Mouse (Mus musculus) adrenal gland, postnatal 4 days (tissue): ENCODE results near the gene Gm49373. TPM values are rescaled to one million over a fixed set of nuclear protein-coding genes. Genes with fewer than 3 reads are reported as not detected.

Experiments
- DNase-seq, 2 experiments: peaks; one replicate each; pipeline ENCODE4 v3.0.0; 2021 to 2022; ENCODE audit warnings: low spot score in 2 of 2, mixed read lengths in 2 of 2
- long read RNA-seq, 2 experiments: library from polyadenylated mRNA; stranded (forward); transcript quantifications; one replicate each; pipeline ENCODE4 v2.0.0; 2021
- total RNA-seq, 2 experiments: library from RNA; stranded (reverse); gene quantifications; 2 replicates each; pipeline ENCODE4 v1.2.3; 2021

Gm49373 gene
- under 1 TPM in 1 of 2 experiments, not detected in 1; 0.64 TPM for total RNA-seq
- long read RNA-seq, experiment 1, result 0 reads
- long read RNA-seq, experiment 2, result 0 reads

DNA sequence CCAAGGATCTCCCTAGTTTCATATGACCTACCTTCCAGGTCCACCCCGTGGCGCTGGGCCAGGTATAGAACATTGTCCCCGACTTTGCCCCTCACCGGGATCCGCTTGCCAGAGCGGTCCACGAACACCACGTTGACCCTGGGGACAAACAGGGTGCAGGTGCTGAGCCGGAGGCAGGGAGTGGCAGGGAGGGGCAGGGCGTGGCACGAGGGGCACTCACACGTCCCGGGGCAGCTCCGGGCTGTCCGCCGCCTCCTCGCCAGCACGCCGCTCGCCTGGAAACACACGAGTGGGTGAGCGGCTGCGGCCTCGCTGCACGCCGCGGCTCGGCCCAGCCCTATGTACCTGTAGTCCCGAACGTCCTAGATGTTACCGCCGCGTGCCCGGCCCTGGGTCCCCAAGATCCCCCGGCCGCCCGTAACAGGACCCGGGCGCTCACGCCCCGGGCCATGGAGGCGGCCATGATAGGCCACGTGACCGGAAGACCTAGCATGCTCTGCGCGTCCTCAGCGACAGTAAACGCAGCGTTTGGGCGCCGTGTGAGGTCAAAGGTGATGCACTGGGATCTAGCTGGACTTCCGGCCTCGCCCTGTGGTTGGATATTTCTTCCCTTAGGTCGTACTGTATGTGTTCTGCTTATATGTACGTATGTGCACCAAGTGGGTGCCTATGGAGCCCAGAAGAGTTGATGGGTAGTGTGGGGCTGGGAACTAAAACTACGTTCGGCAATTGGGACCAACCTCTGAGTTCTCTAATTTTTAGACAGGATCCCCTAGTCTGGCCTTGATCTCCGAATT, at the start of gene Gm49373, which contains the start of gene Fdx1l:
Gm49373 (minus strand) TSS at position 53 of the 797 bp plus-strand sequence.
Fdx1l (minus strand) TSS at position 571 of the 797 bp plus-strand sequence.
- DNase-seq, result peak; percentile 69 to 73

DNA sequence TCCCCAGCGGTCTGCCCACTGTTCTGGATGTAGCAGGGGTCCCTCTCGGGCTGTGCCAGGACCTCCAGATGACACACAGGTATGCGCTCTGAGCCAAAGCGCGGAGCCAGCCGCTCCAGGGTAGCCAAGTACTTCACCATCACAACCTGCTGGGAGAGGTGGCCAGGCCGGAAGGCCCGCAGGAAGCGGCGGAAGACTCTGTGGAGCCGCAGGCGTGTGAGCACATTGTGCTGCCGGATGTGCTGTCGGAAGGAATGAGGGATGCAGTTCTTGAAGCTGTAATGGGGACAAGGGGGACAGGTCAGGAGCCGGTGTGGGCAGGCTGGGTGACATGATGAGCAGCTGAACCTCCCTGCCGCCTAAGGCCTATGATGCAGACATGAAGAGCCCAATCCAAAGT, 48.6 kb upstream of the Gm49373 start:
- DNase-seq, result no peak

DNA sequence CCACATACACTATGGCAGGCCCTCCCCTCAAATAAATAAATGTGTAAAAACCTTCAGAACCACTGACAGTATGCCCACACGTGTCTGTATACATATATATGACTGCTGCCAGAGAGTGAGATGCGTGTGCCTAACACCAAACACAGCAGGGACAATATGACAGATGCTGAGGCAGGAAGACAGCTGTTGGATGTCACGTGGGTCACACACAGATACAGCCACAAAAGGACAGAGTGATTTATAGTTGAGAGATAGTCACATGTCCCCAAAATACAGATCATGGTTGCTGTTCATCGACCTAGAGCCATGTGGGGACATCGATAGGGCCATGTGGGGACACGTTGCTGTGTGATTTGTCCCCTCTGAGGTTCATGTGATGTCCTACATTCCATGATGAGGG, 44.2 kb upstream of the Gm49373 start:
- DNase-seq, result no peak

DNA sequence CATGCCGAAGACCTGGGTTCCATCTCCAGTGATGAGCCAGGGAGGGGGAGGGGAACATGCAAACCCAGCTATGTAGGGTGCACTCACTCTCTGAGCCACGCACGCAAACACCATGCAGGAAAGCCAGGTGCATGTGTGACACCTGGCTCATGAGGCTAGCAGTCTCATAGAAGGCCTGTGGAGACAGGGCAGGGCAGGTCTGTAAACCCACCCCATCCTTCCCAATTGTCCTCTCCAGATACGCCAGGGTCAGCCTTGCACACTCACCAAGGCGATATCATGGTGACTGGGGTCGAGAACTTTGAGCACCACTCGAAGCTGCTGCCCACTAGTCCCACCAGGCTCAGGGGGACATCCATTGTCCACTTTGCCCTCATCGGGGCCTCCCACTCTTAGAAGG, 42.2 kb upstream of the Gm49373 start:
- no peak for DNase-seq

DNA sequence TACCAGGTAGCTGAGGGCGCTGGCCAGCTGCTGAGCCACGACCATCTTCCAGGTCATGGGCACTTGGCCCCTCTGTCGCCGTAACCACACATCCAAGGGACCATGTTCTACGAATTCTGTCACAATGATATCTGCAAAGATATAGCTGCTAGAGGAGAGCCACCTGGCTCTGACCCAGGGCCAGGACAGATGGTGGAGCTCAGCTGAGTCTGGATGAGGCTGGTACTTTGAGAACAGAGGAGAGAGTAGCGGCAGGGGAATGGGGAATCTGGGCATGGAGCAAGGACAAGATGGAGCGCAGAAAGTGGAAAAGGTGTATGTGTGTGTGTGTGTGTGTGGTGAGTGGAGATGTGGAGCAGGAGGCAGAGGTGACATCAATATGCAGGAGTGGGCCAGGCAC, 41.3 kb upstream of the Gm49373 start:
- DNase-seq, result no peak

DNA sequence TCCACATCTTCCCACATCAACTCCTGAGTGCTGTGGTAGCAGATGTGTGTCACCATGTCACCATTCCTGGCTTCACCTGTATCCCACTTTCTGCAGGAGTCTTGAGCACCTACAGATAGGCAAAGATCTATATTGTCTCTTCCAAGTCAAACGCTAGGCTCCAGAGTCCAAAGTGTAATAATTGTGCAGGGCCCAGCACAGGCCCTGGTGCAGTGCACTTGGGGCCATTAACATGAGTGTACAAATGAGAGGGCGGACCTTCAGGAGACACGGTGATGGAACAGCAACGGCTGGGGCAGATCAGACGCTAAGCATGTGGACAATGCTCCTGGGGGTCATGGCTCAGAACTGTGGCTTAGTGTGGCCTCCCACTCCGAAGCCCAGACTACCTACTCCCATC, 40.9 kb upstream of the Gm49373 start:
- DNase-seq, result no peak

DNA sequence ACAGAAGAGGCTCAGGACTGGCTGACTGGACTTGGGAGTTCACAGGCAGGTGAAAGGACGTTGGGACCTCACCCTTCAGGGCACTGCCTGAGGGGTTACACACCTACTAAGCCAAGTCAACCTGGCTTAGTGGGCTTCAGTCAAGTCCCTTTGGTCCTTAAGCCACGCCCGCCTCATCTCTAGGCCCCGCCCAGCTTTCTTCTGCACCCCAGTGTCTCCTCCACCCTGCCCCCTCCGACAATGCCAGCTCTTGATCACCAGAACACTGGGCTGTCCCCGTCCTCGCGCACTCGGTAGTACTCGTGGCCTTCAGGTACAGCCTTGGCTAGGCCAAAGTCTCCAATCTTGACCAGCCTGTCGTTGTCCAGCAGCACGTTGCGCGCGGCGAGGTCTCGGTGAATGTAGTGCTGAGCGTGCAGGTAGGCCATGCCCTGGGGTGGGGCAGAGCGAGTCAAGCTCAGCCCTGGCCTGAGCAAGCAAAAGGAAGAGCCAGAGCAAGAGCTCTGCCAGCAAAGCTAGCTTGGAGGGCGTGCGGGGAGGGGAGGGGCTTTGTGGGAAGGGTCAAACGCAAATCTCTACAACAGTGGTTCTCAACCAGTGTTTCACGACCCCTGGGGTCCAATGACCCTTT, 34.8 kb upstream of the Gm49373 start:
- no peak for DNase-seq

DNA sequence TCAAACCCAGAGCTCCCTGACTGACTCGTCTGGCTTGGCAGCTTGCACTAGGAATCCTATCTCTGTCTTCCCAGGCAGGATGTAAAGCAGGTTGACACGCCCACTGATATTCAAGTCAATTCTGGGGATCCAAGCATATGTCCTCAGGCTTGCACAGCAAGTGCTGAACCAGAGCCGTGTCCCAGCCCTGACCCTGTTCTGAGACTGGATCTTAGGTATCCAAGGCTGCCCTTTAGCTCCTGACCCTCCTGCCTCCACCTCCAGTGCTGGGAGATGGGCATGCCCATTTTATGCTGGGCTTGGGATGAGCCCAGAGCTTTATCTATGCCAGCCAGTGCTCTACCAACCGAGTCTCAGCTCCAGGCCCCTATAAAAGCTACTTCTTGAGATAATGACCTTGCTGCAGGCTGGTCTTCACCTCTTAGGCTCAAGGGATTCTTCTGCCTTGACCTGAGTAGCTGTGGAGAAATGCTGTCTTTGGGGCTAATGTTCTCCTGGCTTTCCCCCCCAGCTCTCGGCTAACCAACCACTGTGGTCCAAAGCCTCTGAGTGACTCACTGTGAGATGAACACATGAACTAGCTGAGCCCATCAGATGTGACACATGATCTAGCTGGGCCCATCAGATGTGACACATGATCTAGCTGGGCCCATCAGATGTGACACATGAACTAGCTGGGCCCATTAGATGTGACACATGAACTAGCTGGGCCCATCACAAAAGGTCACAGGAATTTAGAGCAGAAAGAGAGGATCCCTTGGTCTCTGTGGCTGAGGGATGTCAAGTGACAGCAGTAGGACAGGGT, 33.1 kb upstream of the Gm49373 start:
- no peak for DNase-seq

DNA sequence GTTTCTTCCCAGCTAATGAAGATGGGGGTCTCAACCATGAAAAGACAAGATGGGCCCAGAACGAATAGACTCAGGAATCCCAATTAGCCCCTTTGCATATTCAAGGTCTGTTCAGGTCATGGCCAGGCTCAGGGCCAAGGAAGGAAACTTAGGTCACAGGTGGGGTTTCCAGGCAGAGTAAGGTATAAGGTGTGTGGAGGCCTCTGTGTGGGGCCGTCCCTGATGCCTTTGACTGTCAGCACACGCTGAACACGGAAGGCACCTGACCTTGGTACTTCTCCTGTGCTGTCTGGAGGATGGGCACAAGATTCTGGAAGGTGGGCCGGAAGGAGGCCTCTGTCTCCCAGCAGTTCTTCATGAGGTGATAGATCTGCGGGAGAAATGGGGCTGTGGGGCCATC, 31.9 kb upstream of the Gm49373 start:
- DNase-seq, result no peak

DNA sequence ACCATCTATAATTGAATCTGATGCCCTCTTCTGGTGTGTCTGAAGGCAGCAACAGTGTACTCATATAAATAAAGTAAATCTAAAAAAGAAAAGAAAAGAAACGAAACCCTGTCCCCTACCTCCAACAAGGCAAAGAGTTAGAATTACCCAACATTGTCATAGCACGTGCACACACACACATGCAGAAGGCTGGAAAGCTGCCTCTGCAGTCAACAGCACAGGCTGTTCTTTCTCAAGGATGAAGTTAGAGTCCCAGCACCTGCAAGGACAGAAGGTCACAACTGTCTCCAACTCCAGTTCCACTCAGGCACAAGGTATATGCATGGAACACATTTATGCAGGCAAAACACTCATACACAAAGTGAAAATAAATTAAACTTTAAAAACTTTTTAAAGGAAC, 29.2 kb upstream of the Gm49373 start:
- no peak for DNase-seq

DNA sequence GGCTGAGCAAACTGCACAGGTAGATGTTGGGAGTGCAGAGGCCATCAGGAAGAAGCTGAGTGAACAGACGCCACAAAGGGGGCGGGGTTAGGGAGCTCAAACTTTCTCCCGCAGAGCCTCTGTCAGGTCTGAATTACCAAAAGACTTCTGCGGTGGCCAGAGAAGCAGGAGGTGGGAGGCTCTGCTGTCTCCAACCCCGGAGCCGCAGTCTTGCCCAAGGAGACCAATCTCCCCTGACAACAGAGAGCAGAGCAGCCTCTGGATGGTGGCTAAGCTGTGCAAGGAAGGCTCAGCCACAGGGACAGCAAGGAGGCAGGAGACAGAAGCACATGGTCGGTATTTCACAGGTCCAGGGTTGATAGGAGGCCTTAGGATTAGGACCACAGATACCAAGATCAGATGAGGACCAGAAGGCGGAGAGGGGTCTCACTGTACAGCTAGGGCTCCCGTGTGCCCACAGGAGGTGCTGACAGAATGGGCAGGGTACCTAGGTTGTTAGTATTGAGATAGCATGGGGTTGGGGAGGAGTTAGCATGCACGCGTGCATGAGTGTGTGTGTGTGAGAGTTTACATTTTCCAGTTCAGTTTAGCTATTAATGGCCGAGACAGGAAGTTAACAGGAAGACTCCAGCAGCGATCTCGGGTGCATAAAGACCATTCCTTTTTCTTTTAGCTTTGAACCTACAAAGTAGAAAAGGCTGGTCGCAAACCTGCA, 27.7 kb upstream of the Gm49373 start:
- DNase-seq, result no peak

DNA sequence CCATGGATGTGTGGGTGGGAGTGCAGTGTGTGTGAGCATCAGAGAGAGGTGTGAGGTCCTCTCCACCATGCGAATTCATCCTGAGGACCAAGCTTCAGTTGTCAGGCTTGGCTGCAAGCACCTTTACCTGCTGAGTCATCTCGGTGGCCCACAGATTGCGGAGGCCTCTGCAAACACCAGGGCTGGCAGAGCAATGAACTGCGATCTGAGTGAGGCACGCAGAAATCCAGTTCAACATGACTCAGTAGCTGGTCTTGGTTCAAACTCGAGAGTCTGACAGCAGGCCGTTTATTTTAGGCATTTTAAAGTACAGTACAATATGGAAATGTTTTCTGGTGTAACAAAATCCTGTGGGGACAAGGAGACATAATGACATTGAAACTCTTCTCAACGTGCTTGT, 24.9 kb upstream of the Gm49373 start:
- DNase-seq, result no peak

DNA sequence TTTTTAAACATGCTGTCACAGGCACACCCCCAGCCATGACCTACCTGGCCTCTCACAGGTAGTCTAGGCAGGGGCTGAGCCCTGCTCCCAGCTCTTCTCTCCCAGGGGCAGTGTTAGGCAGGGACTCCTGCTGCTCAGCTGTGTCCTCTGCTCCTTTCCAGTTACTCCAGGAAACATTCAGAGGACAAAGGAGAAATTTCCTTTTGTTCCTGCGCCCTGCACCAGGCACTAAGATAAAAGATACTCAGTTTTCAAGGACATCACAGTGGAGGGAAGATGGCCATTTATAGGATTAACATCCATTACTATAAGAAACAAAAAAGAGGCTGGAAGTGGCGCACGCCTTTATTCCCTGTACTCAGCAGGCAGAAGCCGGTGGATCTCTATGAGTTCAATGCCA, 23.1 kb upstream of the Gm49373 start:
- no peak for DNase-seq

DNA sequence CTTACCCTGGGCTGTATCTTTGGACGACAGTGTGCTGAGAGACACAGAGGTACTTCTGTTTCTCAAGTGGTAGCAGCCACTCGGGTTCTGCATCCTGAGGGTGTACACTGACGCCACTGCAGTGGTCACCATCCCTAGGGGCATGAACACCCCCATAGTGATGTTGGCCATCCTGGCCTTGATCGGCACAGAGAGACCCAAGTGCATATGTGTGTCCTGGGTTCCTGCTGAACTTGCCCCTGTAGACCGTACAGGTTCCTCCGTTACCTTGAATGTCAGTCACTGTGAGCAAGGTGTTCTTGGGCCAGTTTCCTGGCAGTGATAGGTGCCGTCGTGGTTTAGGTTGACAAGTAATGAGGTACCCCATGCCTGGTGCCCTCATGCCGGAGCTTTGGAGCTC, 20.5 kb upstream of the Gm49373 start:
- DNase-seq, result no peak

DNA sequence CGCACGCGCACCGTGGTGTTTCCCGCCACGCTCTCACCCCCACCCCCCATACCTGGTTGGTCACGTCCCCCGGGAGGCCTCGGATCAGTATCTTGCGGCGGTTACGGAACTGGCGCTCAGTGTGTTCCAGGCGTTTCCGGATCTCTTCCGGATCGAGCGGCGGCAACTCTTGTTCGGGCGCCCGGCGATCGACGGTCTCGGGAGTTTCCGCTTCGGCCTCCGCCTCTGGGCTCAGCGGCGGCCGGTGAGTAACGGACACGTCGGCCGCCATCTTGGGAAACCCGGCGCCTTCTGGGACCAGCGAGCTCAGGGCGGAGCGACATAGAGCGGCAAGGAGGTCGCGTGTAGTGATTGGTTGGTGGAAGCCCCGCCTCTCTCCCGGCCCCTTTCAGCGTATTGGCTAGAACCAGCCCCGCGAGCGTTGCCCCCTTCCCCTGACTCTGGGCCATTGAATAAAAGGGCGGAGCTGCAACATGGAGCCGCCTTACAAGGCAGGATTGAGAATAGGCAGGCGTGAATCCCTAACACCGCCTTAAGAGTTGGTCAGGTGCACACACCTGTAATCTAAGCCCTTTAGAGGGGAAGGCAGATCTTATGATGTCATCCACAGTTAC, 18.9 kb upstream of the Gm49373 start, which contains the start of the genes Gm38431 and Raver1:
Gm38431 (minus strand) TSS at position 291 of the 614 bp plus-strand sequence.
Raver1 (minus strand) TSS at position 302 of the 614 bp plus-strand sequence.
- DNase-seq, result peak; percentile 91 to 93

DNA sequence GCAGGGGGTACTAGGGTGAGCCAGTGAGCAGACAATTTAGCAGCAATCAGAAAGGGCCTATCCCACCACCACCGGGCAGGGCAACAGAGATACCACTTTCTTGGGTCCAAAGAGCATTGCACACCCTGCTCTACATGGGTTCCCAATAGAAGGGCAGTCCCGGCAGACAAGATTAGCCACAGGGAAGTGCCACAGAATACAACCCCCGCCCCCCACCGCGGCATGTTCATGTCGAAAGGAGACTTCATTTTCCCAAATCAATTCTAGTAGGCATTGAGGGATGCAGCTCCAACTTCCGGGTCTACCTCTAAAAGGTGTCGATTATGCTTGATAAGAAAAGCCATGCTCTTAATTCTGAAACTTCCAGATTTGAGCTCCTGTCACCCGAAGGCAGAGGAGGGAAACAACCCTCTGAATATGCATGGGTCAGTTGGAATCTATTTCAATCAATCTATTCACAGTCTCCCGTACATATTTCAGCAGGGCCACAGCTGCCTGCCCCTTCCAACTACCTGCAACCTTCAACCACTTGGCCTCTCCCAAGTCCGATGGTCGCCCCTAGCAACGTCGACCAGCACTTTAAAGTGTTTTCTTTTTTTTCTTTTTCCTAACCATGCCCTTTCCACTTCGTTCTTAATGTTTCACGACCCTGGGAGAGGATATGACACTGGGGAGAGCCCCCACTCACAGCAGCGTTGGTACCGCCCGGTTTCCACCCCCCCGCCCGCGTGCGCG, 18.2 kb upstream of the Gm49373 start:
- no peak for DNase-seq

DNA sequence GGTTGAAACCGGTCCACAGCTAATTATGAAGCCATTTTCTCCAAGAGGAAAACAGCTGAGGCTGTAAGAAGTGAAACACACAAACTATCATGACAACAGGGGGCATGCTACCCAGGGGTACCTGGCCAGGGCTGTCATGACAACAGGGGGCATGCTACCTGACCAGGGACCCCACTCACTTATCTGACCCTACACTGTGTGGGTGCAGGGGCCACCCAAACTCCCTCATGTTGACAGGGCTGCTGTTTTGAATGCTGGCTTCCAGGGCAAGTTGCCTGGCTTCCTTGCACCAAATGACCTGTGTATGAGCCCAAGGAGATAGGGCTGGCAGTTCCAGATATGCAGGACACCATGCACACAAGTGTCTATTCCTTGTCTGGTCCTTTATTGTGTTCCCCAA, 17.6 kb upstream of the Gm49373 start:
- no peak for DNase-seq

DNA sequence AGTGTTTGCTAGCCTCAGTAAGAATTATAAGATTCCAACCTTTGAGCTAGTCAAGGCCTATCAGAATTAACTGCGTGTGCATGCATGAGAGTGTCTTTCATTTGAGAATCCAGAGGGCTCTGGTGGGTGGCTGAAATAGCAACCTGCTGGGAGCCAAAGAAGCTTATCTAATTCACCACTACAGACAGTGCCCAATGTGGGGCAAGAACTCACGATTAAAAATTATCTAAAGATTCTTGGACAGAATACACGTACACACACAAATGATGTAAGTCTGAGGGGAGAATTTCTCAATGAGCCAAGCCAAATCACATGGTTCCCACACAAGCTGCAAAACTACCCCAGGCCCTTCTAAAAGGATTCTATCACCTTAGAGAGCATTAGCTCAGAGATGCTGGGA, 10.4 kb upstream of the Gm49373 start:
- no peak for DNase-seq

DNA sequence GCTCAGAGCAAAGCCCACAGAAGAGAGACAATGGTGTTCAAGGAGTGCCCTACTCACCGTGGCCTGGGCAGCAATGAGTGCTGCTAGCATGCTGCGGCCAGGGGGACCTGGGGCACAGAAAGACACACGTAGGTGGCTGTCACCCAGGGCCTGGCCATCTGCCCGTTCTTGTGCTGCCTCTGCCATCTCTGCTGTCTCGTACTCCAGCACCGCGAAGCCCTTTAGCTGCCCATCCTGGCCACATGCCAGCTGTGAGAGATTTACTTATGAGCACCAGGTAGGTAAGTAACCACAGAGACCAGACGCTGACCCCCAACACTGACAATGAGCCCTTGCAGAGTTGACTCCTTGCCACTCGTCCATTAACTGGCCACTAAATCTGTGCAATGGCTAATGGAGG, 8.2 kb upstream of the Gm49373 start:
- no peak for DNase-seq

DNA sequence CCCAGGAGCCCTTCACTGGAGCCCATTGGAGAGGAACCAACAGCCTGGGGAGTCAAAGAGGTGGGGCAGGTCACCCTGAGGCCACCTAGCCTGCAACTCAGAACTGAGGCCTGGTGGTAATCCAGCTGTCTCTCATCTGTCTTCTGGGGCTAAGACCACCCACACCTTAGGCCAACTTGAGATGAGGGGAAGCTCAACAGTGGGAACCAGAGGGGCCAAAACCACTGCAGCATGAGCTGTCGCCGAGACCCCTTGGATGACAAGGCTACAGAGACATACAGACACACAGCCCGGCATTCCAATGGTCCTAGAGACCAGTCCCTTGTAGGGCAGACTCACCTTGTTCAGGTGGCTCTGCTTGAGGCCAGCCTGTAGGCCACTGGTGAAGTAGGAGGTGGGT, 2.7 kb upstream of the Gm49373 start:
- no peak for DNase-seq
